Mouse (Mus musculus): Measurements from ENCODE around the gene 9130230L23Rik. TPM values are rescaled to one million over a fixed set of nuclear protein-coding genes. Genes with fewer than 3 reads are reported as not detected.

Gene 9130230L23Rik
- total and polyA plus RNA-seq, 3 experiments, result 0.22 TPM; not detected in 2

GRCm38 (mm10) chr5:66013999-66014398, 9.9 kb upstream of the 9130230L23Rik start:
- Histone ChIP-seq H3K27me3 (ENCODE audit: control insufficient read depth in 1 of 2, insufficient read depth in 2 of 2, low read length in 2 of 2) (peaks cover 0 to 3% of the 10 kb centered on the region in 2 experiments; a peak in 3 of 4 replicates), H3K36me3 (ENCODE audit: control insufficient read depth in 1 of 2, insufficient read depth in 2 of 2, low read length in 2 of 2) (no peaks in the 10 kb centered on the region), H3K9me3 (replicated peaks; ENCODE audit: insufficient read depth, low read length) (no peaks in the 10 kb centered on the region), H3K4me3 (ENCODE audit: control insufficient read depth in 1 of 2, insufficient read depth in 1 of 2, low read depth in 2 of 2, low read length in 2 of 2) (no peak overlapping the region), H3K27ac (ENCODE audit: control insufficient read depth, low read depth, low read length) (no peak overlapping the region), H3K4me1 (ENCODE audit: control insufficient read depth in 1 of 2, insufficient read depth in 2 of 2, low read length in 2 of 2) (no peaks in the 10 kb centered on the region), H3K79me2 (ENCODE audit: control insufficient read depth, insufficient read depth, low read length, poor library complexity) (no peaks in the 10 kb centered on the region), H3K9ac (ENCODE audit: control insufficient read depth, low read depth, low read length, poor library complexity, severe bottlenecking) (no peak overlapping the region)
- no peak for TF ChIP-seq MAX (IDR thresholded peaks at IDR 0.05; ENCODE audit: low read length)
- no peak for TF ChIP-seq TCF12 (IDR thresholded peaks at IDR 0.05; ENCODE audit: low read depth, low read length)
- TF ChIP-seq MAFK (IDR thresholded peaks at IDR 0.05; ENCODE audit: borderline replicate concordance, low read depth, low read length), result no peak
- TF ChIP-seq ELF1 (IDR thresholded peaks at IDR 0.05; ENCODE audit: low read depth, low read length), result no peak
- no peak for TF ChIP-seq UBTF (IDR thresholded peaks at IDR 0.05; ENCODE audit: borderline replicate concordance, insufficient read depth, low read depth, low read length)
- DNase-seq (ENCODE audit: low read depth, low spot score), result no peak

GRCm38 (mm10) chr5:66008245-66008967, 4.3 kb upstream of the 9130230L23Rik start:
- Histone ChIP-seq H3K4me1 (ENCODE audit: control insufficient read depth in 1 of 2, insufficient read depth in 2 of 2, low read length in 2 of 2) (no peaks in the 10 kb centered on the region), H3K27me3 (ENCODE audit: control insufficient read depth in 1 of 2, insufficient read depth in 2 of 2, low read length in 2 of 2) (peaks cover 0 to 3% of the 10 kb centered on the region in 2 experiments; a peak in 3 of 4 replicates), H3K27ac (ENCODE audit: control insufficient read depth, low read depth, low read length) (no peak overlapping the region), H3K9ac (ENCODE audit: control insufficient read depth, low read depth, low read length, poor library complexity, severe bottlenecking) (no peak overlapping the region), H3K9me3 (replicated peaks; ENCODE audit: insufficient read depth, low read length) (no peaks in the 10 kb centered on the region), H3K4me3 (ENCODE audit: control insufficient read depth in 1 of 2, insufficient read depth in 1 of 2, low read depth in 2 of 2, low read length in 2 of 2) (no peak overlapping the region), H3K36me3 (ENCODE audit: control insufficient read depth in 1 of 2, insufficient read depth in 2 of 2, low read length in 2 of 2) (no peaks in the 10 kb centered on the region), H3K79me2 (ENCODE audit: control insufficient read depth, insufficient read depth, low read length, poor library complexity) (no peaks in the 10 kb centered on the region)
- DNase-seq (ENCODE audit: low read depth, low spot score), result no peak
- TF ChIP-seq MAX (IDR thresholded peaks at IDR 0.05; ENCODE audit: low read length) (no peak), USF1 (IDR thresholded peaks at IDR 0.05; ENCODE audit: low read depth, low read length) (no peak), MAFK (IDR thresholded peaks at IDR 0.05; ENCODE audit: borderline replicate concordance, low read depth, low read length) (no peak), CTCF (IDR thresholded peaks at IDR 0.05 in 2 of 3, conservative IDR thresholded peaks at IDR 0.05 in 1 of 3; ENCODE audit: control insufficient read depth in 1 of 3, insufficient read depth in 1 of 3, low read depth in 2 of 3, low read length in 3 of 3, poor library complexity in 1 of 3, severe bottlenecking in 1 of 3) (no peak), BHLHE40 (IDR thresholded peaks at IDR 0.05; ENCODE audit: borderline replicate concordance, low read depth, low read length) (no peak), MYC (IDR thresholded peaks at IDR 0.05; ENCODE audit: low read depth, low read length) (no peak), POLR2A (IDR thresholded peaks at IDR 0.05; ENCODE audit: control insufficient read depth in 1 of 2, insufficient read depth in 1 of 2, low read depth in 1 of 2, low read length in 2 of 2, poor library complexity in 1 of 2) (no peak), EP300 (IDR thresholded peaks at IDR 0.05; ENCODE audit: low read depth in 1 of 2, low read length in 2 of 2) (no peak), RCOR1 (IDR thresholded peaks at IDR 0.05; ENCODE audit: low read depth, low read length) (no peak), MEF2A (IDR thresholded peaks at IDR 0.05; ENCODE audit: extremely low read depth, insufficient replicate concordance, low read depth, low read length, poor library complexity, severe bottlenecking) (no peak), CHD2 (IDR thresholded peaks at IDR 0.05; ENCODE audit: low read length) (no peak), GATA1 (IDR thresholded peaks at IDR 0.05; ENCODE audit: low read depth, low read length) (no peak), USF2 (IDR thresholded peaks at IDR 0.05; ENCODE audit: borderline replicate concordance in 1 of 2, insufficient read depth in 1 of 2, low read depth in 1 of 2, low read length in 2 of 2) (no peak)

Data from MEL (cell line).